14 mouse cellular contexts compared by ENCODE assay signal in the genomic region with DNA sequence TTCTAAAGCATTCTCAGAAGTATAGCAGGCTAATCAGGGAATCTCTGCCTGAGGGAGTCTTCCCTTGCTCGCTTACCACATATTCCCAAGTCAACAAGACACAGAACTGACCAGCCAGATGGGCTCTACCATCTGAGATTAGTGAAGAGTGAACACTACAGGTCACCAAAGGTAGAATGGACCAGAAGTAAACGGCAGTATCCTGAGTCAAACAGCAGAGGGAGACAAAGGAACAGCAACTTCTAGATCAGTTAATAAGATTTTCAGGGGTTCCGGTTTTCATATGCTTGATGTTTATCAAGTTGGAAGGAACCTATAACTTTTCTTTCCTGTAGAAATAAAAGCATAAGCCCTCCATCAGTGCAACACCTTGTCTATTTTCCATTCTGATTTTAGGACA.
DNase-seq lines count a peak whose midpoint lies in the region; TF ChIP-seq lines count a peak whose summit lies in the region.
"Had no signal": no experiment of that assay in that cellular context is flagged by ENCODE, and none has a peak within 500 bp of the region (broad histone marks: within the 10 kb centered on the region; RNA-seq: fewer than 3 reads in every experiment).

No protein-coding gene starts in this region.

- no peak overlapping the region for H3K27ac ChIP-seq in embryonic facial prominence, embryonic 10.5 days (replicated peaks)
- H3K27ac ChIP-seq: embryonic facial prominence, embryonic 13.5 days; limb, embryonic 15.5 days had no signal

- H3K27me3 ChIP-seq in embryonic facial prominence, embryonic 10.5 days (replicated peaks; ENCODE audit: low read depth, poor library complexity, severe bottlenecking), result no peaks in the 10 kb centered on the region
- H3K27me3 ChIP-seq: embryonic facial prominence, embryonic 13.5 days; limb, embryonic 15.5 days had no signal

- peak; percentile 14 to 31 for DNase-seq in kidney, adult 8-10 months
- no peak for DNase-seq in kidney, postnatal 36 days
- peak; percentile 3 for DNase-seq in retina, adult 2 months (ENCODE audit: low read depth, low spot score)
- no peak for DNase-seq in retina, postnatal 1 day
- DNase-seq in R1 (ENCODE audit: low read depth, low spot score), result peak; percentile 45
- DNase-seq in lung, adult 2 months, result no peak
- no peak for DNase-seq in embryonic facial prominence, embryonic 10.5 days (ENCODE audit: low spot score)
- DNase-seq: cerebellum, postnatal 36 days; gastrocnemius, postnatal 10 days; heart, adult 18-20 months; lung, adult 18-20 months; lung, postnatal 36 days had no signal

- no peak for TF ChIP-seq CTCF in lung, adult 2 months (IDR thresholded peaks at IDR 0.05; ENCODE audit: insufficient read depth, low read length)

- H3K4me3 ChIP-seq in lung, adult 2 months (replicated peaks; ENCODE audit: extremely low read depth, low read depth, low read length), result no peak overlapping the region
- no peak overlapping the region for H3K4me3 ChIP-seq in embryonic facial prominence, embryonic 10.5 days
- H3K4me3 ChIP-seq: embryonic facial prominence, embryonic 13.5 days; limb, embryonic 15.5 days had no signal

- no peaks in the 10 kb centered on the region for H3K4me1 ChIP-seq in lung, adult 2 months (ENCODE audit: control insufficient read depth, insufficient read depth, low read length)
- no peaks in the 10 kb centered on the region for H3K4me1 ChIP-seq in embryonic facial prominence, embryonic 10.5 days
- H3K4me1 ChIP-seq: embryonic facial prominence, embryonic 13.5 days; limb, embryonic 15.5 days had no signal

- 46% methylated on average over 3 of the region's 3 CpGs for WGBS in lung, adult 2 months
- 57% methylated on average over 3 of the region's 3 CpGs for WGBS in embryonic facial prominence, embryonic 10.5 days

- TF ChIP-seq POLR2A in lung, adult 2 months (IDR thresholded peaks at IDR 0.05; ENCODE audit: borderline replicate concordance, extremely low read depth, low read depth, low read length), result no peak

- H3K9me3 ChIP-seq in embryonic facial prominence, embryonic 10.5 days, result peaks cover 8% of the 10 kb centered on the region; the same call in 1 of the 2 replicates

- H3K36me3 ChIP-seq in embryonic facial prominence, embryonic 10.5 days (replicated peaks), result no peaks in the 10 kb centered on the region
- H3K36me3 ChIP-seq: embryonic facial prominence, embryonic 13.5 days; limb, embryonic 15.5 days had no signal

Comparison
In these comparisons a context has a peak if more than half of its experiments do, and no peak if none do; other contexts are left out.
1. DNase-seq: peak in kidney, adult 8-10 months (2 of 2), retina, adult 2 months (single experiment) and R1 (single experiment); none in kidney, postnatal 36 days (0 of 2), retina, postnatal 1 day (single experiment), lung, adult 2 months (single experiment) and embryonic facial prominence, embryonic 10.5 days (single experiment).